Mouse (Mus musculus) hindlimb bud, embryonic 11.5 days (tissue): ENCODE measurements at regions not wholly inside any gene's neighbourhood (a gene's known extent, or its start where the extent isn't known, plus 50 kb on each side); places are given as distances from the start of the nearest gene placed in this dataset.

Experiments used
- DNase-seq: peaks from one replicate; pipeline ENCODE4 v3.0.0-alpha.2; 2012; ENCODE audit warnings: low read depth, low spot score; ENCODE audit errors: extremely low spot score

DNA sequence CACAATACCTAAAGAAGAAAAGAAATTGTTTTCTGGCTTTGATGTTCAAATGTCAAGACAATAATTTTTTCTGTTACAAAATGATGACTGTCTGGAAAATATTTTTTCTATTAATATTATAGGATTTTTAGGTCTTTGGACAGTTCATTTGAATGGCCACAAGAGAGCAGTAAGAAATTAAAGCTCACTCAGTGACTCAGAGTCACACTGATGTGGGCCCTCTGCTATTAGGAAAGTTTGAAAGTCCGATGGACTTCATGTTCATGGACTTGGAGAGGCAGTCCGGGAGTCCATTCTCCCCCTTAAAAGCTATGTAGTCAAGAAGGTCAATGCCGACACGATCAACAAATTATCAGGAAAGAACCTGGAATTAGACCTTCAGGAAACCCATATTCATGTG, 657.0 kb downstream of the Mecom start:
- DNase-seq: no peak

DNA sequence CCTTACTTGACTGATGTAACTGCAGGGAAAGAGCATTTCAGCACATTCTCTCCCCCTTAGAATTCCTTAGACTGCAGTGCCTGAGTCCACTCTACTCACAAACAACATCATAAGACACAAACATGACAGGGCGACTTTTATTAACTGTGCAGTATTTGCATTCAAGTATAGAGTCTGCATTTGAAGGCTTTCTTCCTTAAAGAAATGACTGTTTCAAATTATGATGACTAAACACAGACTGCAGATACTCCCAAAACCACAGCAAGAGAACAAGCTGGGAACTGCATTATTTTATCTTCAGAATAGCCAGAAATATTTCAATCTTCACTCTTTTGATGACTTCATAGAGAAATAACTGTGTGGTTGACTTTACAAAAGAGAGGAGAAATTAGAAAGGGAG, 657.5 kb downstream of the Mecom start:
- no peak for DNase-seq

DNA sequence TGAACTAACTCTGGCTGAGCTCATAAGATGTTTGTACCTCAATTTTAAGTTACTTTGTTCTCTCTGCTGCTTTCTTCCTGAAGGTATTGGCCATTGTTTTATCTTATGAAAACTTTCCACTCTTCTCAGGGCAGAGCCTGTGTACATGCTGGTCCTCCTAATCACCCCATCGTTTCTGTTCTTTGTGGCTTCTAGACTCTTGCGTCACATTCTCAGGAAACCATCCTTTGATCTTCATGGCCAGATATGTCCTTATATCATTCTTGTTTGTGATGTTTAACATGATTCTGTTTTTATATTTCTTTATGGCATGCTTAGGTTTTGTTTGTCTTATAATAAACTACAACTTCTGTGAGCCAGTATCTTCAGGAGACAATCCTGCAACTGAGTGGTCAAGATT, 658.2 kb downstream of the Mecom start:
- no peak for DNase-seq

DNA sequence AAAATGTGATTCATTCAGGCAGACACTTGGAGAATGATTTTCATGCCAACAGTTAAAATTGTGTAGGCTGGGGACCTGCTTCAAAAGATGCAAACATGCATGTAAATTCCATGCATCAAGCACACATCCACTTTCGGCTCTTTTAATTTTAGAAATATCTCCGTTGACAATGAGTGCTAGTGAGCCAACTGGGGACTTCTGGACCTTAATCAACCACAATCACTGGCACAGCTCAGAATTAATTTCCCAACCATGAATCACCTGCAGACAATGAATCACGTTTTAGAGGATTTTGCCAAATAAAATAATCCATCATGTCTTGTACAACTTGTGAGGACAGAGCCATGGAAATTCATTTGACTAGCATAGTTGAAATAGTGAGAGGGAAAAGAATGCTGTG, 667.8 kb downstream of the Mecom start:
- peak; percentile 6 for DNase-seq

DNA sequence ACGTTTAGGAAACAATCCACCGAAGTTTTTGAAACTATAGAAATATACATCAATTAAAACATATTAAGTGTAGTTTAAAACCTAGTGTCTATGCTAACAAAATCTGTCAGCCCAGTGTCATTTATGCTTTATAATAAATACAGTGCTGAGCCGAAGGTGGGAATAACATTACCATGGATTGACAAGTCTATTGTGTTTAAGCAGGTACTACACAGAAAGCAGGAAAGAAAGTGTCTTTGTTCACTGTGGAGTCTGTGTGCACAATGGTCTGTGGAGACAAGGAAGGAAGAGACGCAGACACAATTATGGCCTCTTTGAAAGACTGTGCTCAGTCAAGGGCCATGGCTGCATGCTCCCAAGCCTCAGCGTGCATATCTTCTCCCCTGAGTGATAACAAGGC, 672.0 kb downstream of the Mecom start:
- DNase-seq: no peak

DNA sequence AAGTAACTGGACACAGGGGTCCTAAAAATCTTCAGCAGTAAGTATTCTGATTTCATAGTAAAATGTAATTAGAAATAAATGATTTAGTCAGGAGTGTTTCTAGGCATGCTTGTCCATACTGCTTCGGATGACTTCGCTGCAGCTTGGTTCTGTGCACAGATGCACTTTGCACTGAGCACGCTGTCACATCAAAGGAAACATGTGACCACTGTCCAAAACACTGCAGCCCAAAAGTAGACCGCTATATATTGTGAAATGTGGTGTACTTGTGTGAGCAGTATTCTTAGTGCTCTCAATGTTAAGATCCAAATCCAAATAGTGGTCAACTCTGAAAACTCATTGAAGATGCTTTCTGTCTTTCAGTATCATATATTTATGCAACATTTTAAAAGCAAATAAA, 685.4 kb downstream of the Mecom start:
- no peak for DNase-seq

DNA sequence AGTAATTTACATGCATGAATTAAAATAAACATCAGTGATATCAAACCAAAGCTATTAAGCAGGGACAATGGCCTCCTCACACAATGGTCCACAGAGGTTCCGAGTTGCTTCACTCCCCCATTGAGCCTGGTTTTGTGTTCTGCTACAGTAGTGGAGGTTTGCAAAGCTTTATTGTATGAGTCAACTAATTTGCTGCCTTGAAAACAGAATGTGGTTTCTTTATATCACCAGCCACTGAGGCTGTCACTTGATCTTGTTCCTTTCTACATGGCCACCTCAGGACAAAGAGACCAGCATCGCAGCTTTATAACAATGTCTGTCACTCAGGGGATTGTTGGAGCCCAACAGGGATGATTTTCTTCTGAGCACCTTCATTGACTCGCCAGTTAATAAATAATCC, 695.3 kb downstream of the Mecom start:
- no peak for DNase-seq

DNA sequence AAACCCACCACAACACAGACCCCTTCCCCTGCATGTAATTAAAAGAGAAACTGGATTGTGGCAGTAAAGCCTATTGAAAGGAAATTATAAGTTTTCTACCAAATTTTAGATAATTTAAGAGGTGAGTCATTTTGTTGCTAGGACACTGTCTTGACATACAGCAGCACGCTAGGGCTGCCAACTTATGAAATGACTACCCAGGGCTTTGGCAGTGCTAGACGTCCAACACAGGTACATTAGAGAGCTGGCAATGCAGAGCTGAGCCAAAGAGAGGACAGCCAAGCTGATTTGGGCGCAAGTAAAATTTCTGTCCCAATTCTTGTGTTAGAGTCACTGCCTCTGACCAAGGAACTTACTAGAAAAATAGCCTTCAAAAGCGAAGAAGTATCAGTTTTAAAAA, 712.4 kb downstream of the Mecom start:
- DNase-seq: no peak

DNA sequence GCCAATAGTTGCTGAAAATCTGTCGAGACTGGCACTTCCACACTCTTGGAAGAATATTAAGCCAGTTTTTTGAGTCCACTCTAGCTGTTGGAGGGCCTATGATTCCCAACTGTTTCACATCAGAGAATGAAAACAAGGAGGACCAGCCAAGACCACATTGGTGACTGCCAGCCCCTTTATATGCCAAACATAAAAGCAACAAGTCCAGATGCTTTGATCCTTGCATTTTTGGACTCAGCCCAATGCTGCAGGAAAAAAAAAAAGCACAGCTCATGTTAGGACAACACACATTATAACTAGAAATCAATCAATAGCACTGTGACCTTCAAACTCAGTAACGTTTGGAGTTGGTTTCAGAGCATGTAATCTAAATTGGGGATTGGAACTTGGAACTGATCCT, 712.9 kb downstream of the Mecom start:
- DNase-seq: no peak

DNA sequence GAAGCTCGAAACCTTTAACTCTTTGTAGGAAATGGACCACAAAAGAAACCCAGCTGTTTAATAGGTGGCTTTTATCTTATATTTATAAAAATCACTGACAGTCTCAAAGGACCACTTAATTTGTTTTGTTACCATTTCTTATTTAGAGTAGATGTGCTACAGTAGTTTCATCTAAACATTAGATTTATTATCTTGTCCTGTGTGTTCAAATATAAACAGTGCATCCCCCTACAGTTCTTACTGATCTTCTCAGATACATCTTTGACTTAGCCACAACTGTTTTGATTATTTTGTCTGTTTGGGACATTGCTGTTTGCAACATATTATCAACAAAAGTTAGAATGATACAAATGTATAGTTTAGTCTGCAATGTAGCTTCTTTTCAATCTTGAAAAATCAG, 716.5 kb downstream of the Mecom start:
- no peak for DNase-seq

DNA sequence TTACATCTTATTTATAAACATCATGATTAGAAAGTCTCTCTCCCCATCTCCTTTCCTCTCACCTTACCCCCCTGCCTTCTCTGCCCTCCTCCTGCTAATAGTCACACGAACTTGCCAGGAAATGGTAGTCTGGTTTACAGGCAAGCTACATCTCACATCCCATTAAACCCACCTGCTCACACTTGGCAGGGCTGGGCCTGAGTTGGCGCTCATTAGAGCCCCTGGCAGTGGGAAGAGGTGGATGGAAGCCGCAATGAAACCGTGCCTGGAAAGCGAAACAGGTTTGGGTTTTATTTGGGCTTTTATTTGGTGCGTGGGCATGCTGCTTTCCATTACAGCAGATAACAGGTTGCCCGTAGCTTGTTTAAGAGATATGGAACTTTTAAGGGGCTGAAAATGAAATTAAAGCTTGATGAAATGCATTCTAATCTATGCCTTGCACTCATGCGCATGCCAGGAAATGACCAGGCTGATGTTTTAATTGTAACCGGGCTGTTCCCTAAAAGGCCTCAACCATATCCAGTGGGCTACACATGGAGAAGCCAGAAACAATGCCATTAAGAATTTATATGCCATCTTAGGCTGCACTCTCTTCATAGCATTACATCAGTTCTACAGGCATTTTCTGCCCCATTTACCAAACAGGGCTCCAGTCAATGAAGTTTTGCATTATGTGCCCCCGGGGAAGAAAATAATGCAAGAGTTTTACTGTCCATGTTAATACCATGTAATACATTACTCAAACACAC, 725.0 kb downstream of the Mecom start:
- DNase-seq: no peak

DNA sequence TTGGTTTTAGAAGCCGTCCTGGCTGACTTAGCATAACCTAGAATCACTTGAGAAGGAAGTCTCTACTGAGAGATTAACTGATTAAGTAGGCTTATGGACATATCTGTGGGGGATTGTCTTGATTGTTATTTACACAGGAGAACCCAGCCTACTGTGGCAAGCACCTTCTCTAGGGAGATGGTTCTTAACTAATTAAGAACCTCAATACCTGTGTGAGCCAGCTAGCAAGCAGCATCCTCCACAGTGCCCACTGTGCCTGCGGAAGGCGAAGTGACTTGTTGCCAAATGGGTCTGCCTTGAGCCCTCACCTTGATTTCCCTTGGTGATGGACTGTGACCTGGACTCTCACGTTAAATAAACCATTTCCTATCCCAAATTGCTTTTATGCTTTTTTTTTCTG, 730.8 kb downstream of the Mecom start:
- no peak for DNase-seq

DNA sequence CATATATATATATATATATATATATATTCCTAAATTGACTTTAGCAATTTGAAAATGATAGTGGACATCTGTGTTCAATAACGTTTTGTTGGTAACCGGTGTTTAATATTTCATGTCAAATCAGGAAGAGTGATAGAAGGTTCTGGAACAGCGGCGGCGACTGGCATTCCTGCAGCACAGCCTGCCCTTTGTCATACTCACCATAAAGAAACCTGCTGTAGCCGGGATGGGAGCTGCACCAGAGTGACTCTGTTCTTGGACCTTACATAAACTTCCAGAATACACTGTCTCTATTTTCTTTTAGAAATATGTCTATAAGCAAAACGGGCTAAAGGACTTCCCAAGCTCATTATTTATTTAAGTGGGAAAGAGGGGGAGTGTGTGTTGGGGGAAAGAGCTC, 731.5 kb downstream of the Egfem1 start:
- DNase-seq: no peak

DNA sequence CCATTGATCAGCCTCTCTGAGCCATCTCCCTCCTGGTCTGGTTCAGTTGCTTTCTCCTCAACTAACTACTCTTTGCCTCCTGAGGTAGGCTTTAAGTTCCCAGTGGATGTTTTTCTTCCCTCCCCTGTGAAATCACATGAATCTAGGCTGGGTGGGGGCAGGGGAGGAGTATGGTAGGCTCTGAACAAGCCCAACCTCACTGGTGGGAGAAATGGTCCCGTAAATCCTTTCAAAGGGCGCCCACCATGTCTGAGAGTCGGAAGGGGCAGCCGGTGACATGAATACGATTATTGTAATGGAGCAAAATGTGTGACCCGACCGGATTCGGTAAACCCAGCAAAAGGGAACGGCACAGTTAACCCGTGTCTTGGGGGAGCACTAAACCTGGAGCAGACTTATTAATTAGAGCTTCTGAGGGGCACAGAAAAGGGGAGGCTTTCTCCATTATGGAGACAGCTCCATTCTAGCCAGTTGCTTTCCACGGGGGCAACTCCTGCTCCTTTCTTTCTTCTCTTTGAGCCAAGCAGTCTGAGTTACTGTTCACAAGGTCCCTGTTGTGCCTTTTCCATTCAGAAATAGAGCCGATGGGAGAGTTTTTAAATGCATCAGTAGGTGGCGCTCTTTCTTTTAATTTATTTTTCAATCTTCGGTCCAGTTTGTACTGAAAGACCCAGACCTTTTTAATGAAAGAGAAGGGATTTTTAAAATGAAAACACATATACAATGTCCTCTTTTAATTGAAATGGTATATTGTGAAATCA, 730.8 kb downstream of the Egfem1 start:
- DNase-seq: peak; percentile 44

DNA sequence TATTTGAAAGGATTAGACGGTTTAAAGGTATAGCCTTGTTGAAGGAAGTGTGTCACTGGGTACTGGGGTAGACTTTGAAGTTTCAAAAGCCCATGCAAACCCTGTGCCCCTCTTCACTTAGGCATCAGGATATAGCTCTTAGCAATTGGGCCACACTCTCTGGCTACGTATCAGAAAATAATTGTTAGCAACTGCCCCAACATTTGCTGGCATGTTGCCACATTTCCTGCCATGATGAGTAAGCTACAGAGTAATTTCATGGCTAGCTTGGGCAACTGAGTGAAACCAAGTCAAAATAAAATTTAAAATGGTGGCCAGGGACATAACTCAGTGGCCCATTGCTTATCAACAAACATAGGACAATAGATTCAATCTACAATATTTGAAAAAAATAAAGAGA, 724.2 kb downstream of the Egfem1 start:
- DNase-seq: no peak

DNA sequence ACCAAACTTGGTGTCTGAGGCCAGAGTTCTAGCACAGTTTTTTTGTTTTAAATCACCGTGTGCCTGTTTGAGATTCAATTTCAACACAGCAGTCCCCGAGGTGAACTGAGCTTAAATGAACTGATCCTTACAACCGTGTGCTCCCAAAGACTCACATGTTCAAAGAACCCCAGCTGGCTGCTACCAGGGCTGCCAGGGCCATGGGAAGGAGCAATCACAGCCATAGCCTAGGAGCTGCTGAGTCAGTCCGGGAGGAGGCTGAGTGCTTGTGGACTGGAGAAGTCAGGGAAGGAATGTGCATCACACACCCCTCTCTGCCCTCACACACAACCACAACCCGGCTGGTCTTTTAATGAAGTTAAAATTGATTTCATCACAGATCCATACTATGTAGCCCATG, 721.6 kb downstream of the Egfem1 start:
- DNase-seq: no peak

DNA sequence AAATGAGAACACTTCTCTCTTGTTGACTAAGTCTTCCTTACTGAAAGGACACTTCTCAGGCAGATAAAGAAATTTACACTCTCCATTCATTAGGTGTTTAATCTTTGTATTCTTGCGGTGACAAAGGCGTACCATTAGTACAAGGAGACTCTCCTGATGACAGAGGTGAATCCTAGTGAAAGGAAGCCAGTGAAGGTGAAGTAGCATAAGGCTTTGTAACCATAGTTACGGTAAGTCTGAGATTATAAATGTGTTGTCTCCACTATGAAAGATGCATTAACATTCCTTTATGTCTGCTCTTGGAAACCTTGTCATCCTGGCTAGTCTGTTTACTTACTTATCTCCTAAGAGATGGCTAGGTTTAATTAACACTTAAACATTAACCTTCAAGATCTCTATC, 719.3 kb downstream of the Egfem1 start:
- DNase-seq: no peak

DNA sequence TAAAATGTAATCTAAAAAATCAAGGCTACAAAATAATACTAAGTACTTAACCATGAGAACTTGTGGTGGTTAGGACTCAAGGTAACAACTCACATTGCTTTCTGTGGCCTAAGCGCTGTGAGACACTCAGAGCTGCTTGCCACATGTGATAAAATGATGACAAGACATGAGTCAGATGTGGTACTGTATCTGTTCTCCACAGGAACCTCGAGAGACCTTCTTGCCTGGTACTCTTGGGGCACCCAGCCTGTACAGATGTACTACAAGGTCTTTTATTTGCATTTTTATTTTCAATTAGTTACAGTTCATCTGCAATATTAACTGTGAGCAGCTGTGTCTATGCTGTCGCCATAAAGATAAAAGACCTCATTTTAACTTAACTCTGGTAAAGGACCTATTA, 692.5 kb downstream of the Egfem1 start:
- DNase-seq: no peak

DNA sequence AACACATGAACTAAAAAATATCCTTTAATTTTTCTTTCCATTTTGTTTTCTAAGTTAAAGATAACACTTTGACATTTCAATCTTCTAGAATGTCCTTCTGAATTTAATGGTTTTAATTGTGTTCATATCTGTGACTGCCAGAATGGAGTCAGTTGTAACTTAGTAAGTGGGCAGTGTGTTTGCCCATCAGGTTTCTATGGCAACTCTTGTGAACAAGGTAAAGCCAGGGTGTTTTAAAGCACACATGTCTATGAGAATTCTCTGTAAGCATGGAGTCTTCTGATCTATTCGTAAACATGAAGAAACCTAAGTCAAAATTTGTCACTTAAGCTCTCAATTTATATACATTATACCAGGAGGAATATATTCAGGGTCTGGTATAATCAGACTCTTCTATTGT, 689.4 kb downstream of the Egfem1 start:
- DNase-seq: no peak

DNA sequence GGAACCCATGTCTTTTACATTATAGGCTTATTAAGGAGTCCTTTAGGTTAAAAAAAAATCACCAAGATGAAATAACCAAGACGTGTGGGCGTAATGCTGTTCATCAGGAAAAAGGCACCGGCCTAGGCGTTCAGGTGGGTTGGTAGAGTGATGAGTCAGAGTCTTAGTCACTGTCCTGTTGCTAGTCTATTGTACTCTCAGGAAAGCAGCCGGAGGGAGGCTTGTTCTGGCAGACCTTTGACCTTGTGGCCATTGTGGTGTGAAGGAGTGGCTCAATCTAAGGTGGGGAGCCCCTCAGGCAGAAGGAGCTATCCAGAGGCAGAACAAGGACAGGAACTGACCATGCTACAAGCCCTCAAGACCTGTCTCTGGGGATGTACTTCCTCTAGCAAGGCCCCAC, 686.8 kb downstream of the Egfem1 start:
- DNase-seq: no peak

DNA sequence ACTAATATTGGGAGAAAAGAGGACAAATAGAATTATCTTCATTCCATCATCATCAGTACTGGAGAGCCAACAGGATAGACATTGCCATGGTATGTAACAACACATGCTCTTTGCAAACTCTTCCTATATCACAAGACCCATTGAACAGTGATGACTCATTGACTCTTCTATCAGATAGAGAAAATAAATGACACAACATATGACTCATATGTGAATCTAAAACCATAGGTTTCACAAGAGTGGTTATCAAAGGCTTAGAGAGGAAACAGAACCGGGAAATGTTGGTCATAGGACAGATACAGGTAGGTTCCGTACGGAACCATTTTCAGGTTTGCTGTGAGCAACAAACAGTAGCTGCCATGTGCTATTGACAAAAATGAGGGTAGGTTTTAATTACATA, 682.2 kb downstream of the Egfem1 start:
- no peak for DNase-seq

DNA sequence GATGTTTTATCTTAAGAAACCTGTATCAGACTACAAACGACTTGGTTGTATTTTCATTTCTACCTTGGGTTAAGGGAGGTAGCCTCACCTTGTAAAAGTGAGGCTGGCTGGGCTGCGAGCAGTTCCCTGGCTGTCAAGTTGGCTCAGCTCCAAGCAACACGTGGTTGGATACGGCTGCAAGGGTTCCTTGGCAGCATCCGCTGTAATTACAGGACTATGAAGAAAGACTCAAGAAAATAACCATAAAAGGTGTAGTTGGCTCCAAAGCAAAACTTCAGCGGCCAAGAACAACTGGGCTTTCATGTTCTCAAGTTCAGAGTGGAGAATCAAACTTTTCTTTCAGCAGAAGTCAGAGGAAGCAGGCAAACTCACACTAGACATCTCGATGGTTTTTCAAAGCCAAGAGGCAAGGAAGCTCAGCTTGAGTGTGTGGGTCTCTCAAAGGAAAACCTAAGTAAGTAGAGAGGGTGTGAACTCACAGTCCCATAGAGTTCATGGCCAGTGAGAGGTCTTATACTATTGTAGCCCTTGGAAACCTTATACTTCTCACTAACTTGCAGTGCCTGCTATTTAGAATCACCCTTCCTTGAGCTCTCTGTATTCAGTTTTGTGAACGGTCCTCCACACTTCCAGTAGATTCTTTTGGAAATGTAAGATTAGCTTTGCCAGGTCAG, 676.1 kb downstream of the Egfem1 start:
- DNase-seq: no peak
